Mouse (Mus musculus) left cerebral cortex, adult 18-20 months (tissue): ENCODE measurements around the gene Kcnj9. TPM values are rescaled to one million over a fixed set of nuclear protein-coding genes. Genes with fewer than 3 reads are reported as not detected.
A peak's percentile ranks its signal among the peaks of the same experiment; 100 is the strongest.

Experiments
- DNase-seq, 2 experiments: peaks; one replicate each; pipeline ENCODE4 v3.0.0; 2021 to 2022; ENCODE audit warnings: low spot score in 2 of 2, mixed read lengths in 1 of 2
- total RNA-seq, 2 experiments: library from RNA; stranded (reverse); gene quantifications; 2 replicates each; pipeline ENCODE4 v1.2.3; 2021

The Kcnj9 gene
- total RNA-seq, 2 experiments from 2014 or later, result 132 to 133 TPM

- peak in 1 of 2 experiments; percentile 18 for DNase-seq
These were observed 14.2 kb downstream of the Kcnj9 start for GRCm38 (mm10) chr1:172314911-172315310.

GRCm38 (mm10) chr1:172313613-172314411, 15.3 kb downstream of the Kcnj9 start:
- peak in 1 of 2 experiments; percentile 44 for DNase-seq

- DNase-seq, result peak in 1 of 2 experiments; percentile 69
These were observed 16.2 kb downstream of the Kcnj9 start for GRCm38 (mm10) chr1:172312768-172313561.

- peak; percentile 72 to 87 for DNase-seq
These were observed 17.0 kb downstream of the Kcnj9 start for GRCm38 (mm10) chr1:172311921-172312767.

GRCm38 (mm10) chr1:172311248-172311906, 17.7 kb downstream of the Kcnj9 start:
- peak in 1 of 2 experiments; percentile 62 for DNase-seq

- peak; percentile 86 to 93 for DNase-seq
These were observed 19.3 kb downstream of the Kcnj9 start for GRCm38 (mm10) chr1:172309699-172310398.

- no peak for DNase-seq
These were observed 20.7 kb downstream of the Kcnj9 start for GRCm38 (mm10) chr1:172308409-172308808.

- DNase-seq, result no peak
These were observed 21.2 kb downstream of the Kcnj9 start for GRCm38 (mm10) chr1:172307936-172308335.

- DNase-seq, result no peak
These were observed 22.2 kb downstream of the Kcnj9 start for GRCm38 (mm10) chr1:172306885-172307284.

- DNase-seq, result no peak
These were observed 22.9 kb downstream of the Kcnj9 start for GRCm38 (mm10) chr1:172306196-172306595.

- no peak for DNase-seq
These were observed 23.5 kb downstream of the Kcnj9 start for GRCm38 (mm10) chr1:172305635-172306034.

GRCm38 (mm10) chr1:172305153-172305552, 24.0 kb downstream of the Kcnj9 start:
- DNase-seq, result no peak

GRCm38 (mm10) chr1:172304443-172304842, 24.7 kb downstream of the Kcnj9 start:
- DNase-seq, result peak in 1 of 2 experiments; percentile 35

- no peak for DNase-seq
These were observed 26.3 kb downstream of the Kcnj9 start for GRCm38 (mm10) chr1:172302851-172303250.

GRCm38 (mm10) chr1:172302311-172302710, 26.8 kb downstream of the Kcnj9 start:
- no peak for DNase-seq

- no peak for DNase-seq
These were observed 27.9 kb downstream of the Kcnj9 start for GRCm38 (mm10) chr1:172301180-172301579.

- no peak for DNase-seq
These were observed 28.9 kb downstream of the Kcnj9 start for GRCm38 (mm10) chr1:172300247-172300646.

GRCm38 (mm10) chr1:172299528-172299927, 29.6 kb downstream of the Kcnj9 start:
- peak in 1 of 2 experiments; percentile 37 for DNase-seq

GRCm38 (mm10) chr1:172297611-172298537, 31.2 kb downstream of the Kcnj9 start, which contains the start of gene Atp1a2:
Gene Atp1a2, minus strand, starts transcription at chr1:172298064.
- DNase-seq, result peak in 1 of 2 experiments; percentile 66
